Mouse (Mus musculus): ENCODE data around the gene Mdga2.

Gene Mdga2

GRCm38 (mm10) chr12:67222221-67223025 lies at the start of gene Mdga2:
Gene Mdga2, minus strand, starts transcription at chr12:67222549.
- peak; percentile 78 for DNase-seq

DNA sequence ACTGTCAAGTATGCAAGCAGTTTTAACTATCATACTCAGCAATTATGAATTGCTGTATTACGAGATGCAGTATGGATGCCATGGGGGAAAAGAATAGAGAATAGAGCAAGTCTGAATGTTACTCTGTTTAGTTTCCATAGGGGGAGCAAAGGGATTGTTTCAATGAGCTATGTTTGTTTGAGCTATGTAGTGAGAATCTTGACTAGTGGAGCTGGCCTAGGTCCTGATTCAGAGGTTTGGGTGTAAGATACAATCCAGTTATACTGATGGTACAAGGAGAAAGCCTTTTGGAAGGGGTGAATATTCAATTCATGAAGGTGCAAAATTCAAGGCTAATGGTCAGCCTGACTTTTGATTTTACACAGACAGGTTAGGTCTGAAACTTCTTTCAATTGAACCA lies 45.1 kb upstream of the Mdga2 start:
- DNase-seq: peak; percentile 12

- DNase-seq: peak; percentile 35
Measured at GRCm38 (mm10) chr12:67223530-67223929, 1.2 kb upstream of the Mdga2 start.

GRCm38 (mm10) chr12:67221329-67222220 lies 774 bp downstream of the Mdga2 start:
- peak; percentile 83 for DNase-seq

GRCm38 (mm10) chr12:67220641-67221231 lies 1.6 kb downstream of the Mdga2 start:
- peak; percentile 79 for DNase-seq

DNA sequence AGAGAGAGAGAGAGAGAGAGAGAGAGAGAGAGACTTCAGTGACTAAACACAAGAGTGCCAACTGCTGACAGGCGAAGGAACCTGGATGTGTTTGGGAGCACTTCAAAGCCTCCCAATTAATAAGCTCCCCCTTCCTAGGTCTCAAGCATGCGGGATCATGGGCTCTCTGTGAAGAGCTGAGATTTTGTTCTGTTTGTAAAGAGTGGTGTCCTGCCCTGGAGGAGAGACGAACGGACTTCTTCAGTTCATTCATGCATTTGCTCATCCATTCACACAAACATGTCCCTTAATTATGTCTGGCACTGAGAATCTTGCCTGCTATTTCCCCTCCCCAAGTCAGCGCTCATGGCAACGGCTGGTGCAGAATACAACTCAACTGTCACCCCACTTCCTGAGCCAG lies 2.3 kb downstream of the Mdga2 start:
- peak; percentile 67 for DNase-seq

GRCm38 (mm10) chr12:67219564-67219963 lies 2.8 kb downstream of the Mdga2 start:
- peak; percentile 55 for DNase-seq

GRCm38 (mm10) chr12:67212801-67213200 lies 9.5 kb downstream of the Mdga2 start:
- no peak for DNase-seq

DNA sequence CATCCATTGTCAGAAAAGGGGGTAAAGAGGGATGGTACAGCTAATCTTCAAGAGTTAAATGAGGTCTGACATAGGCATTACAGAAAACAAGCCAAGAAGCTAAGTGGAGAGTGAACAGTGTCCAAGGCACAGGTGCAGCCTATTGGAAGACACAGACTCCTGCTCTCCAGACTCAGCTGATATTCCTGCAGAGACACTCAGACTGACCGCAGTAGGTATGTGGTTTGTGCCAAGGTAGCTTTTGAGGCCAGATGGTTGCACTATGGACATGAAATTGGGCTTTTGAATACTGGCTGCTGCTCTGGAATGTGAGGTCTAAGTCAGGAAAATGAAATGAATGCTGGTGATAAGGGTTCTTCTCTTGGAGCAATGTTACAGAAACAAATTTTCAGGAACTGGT lies 44.2 kb downstream of the Mdga2 start:
- DNase-seq: no peak

GRCm38 (mm10) chr12:67156569-67157237 lies 65.6 kb downstream of the Mdga2 start:
- no peak for DNase-seq

DNA sequence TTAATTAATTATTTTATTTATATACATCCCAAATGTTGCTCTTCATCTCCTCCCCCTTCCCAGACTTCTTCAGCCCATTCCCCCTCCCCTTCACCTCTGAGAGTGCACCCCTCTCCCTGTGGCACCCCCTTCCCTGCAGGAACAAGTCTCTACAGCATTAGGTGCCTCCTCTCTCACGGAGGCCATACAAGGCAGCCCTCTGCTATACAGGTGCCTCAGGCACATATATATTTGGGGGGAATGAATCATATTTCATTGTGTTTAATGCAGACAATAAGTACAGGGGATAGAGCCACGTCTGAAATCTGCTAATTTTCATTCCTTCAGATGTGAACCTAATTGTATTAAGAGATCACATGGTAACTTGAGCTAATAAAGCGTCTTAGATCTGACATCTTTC lies 69.3 kb downstream of the Mdga2 start:
- DNase-seq: no peak

DNA sequence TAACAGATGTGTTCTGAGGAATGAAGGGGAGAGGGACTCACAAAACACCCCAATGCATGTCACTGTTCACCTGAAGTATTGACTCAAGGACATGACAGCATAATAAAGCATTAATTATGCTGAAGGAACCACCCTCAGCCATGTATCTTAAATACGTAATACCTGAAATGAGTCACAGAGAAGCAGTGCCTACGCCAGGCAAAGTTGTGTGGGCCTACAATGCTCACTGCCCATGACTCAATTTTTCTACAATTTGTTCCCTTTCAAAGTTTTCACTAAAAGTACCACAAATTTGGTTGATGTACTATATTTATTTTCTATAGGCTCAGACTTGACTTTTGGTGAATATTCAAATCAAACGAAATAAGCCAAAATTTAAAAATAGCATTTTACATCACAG lies 80.7 kb downstream of the Mdga2 start:
- DNase-seq: no peak

DNA sequence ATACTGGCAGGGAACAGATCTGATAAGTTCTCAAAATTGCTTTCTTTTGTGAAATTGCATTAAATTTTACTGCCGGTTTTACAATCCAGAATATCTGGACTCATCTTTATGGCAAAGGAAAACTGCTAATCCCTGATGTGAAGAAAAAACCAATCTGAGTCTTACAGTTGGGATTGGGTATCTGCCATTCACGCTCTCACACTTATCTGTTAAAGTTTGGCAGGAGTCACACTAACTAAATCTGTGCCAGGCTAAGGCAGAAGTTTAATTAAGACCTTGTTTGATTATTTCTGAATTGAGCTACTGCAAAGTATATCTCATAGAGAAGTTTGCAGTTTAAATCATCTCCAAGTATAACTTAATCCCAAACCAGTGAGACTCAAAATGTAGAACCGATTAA lies 82.2 kb downstream of the Mdga2 start:
- no peak for DNase-seq

- no peak for DNase-seq
Measured at GRCm38 (mm10) chr12:67127457-67127856, 94.9 kb downstream of the Mdga2 start.

GRCm38 (mm10) chr12:67123874-67124273 lies 98.5 kb downstream of the Mdga2 start:
- DNase-seq: no peak

DNA sequence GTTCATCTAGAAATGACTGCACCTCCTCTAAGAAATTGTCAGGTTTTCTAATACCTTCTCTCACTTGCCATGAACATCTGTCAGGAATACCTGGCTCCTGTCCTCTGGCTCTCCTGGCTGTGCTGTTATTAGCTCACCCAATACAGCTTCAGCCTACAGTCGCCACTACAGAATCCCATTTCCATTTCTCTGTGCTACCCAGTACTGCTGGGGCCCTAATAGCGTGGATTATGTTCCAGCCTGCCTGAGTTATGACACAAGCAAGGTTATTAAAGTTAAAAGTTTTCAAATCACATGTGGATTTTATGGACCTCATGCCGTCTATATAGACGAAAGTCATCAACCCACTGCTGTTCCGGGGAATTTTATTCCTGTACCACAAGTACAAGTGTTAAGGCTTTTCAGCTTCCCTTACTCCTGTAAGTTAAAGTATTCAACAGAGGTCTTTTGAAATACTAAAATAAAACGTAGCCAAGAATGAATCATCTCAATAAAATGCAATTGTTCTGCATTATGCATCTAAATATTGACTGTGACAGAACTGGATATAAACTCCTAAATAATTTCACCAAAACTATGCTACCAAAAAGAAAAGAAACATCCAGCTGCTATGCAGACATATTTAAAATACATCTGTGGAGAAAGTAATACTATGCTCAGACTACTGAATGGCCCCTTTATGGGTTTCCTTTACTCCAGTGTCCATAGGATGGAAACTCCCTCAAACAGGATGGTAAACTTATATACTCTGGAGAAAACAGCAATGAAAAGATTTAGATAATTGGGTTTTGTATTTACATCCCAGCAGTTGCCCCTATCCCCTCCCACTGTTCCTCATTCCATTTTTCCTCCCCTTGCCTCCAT lies 103.5 kb downstream of the Mdga2 start:
- no peak for DNase-seq

- DNase-seq: no peak
Measured at GRCm38 (mm10) chr12:67104171-67104570, 118.2 kb downstream of the Mdga2 start.

GRCm38 (mm10) chr12:67094414-67094813 lies 127.9 kb downstream of the Mdga2 start:
- no peak for DNase-seq

GRCm38 (mm10) chr12:67090420-67090965 lies 131.9 kb downstream of the Mdga2 start:
- DNase-seq: no peak

- DNase-seq: peak; percentile 32
Measured at GRCm38 (mm10) chr12:67059136-67060014, 163.0 kb downstream of the Mdga2 start.

DNA sequence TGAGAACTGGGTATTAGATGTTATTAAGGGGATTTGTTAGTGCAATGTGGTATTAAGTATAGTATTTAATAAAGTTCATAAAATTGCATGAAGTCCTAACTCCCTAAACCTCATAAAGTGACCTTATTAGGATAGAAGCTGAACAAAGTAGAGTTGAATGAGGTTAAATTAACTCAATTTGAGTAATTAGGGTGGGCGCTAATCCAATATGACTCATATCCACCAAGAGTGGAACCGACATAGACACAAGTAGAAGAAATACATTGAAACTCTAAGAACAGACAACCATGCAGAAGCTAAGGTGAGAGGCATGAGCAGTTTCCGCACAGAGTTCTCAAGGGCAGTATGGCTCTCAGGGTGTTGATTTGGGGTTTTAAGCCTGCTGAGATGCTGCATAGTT lies 165.7 kb downstream of the Mdga2 start:
- no peak for DNase-seq
